Mouse (Mus musculus) hematopoietic stem cell, adult 5-6 weeks (primary cell): ENCODE results near the gene Grap2. TPM values are rescaled to one million over a fixed set of nuclear protein-coding genes. Genes with fewer than 3 reads are reported as not detected.

Experiments used
- ATAC-seq, 2 experiments: fragments of 125-278 bp in 1 of 2; replicated peaks in 1 of 2; 2 replicates each; pipeline ENCODE4 v1.8.0; 2016 to 2017; ENCODE audit warnings: inconsistent platforms in 2 of 2, mild to moderate bottlenecking in 2 of 2, moderate number of reproducible peaks in 2 of 2, low read depth in 1 of 2, moderate TSS enrichment in 1 of 2; ENCODE audit not compliant: low FRiP score in 2 of 2, poor library complexity in 2 of 2, severe bottlenecking in 2 of 2, insufficient read depth in 1 of 2, low TSS enrichment in 1 of 2
- total RNA-seq: library from RNA; stranded (forward); fragments of 172-1452, 232-1000 nt; gene quantifications from 2 replicates; pipeline ENCODE4 v1.2.3, GENCODE M21; 2017

The Grap2 gene
- total RNA-seq, 1 experiment from 2014 or later: 2.9 TPM

- ATAC-seq: no peak
Measured at GRCm38 (mm10) chr15:80684786-80685602, 112.6 kb downstream of the Grap2 start.

DNA sequence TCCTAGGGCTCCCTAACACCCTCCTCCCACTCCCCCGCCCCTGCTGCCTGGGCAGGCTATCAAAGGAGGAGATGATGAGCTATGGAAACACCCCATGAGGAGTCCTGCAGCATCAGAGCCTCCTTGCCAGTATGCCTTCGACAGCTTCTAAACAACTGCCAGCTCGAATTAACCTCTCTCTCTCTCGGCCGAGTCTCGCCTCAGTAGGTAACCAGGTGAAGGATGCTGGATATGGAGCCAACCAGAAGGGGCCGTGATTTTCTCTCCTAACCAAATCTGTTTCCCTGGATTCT lies 113.2 kb downstream of the Grap2 start:
- no peak for ATAC-seq

DNA sequence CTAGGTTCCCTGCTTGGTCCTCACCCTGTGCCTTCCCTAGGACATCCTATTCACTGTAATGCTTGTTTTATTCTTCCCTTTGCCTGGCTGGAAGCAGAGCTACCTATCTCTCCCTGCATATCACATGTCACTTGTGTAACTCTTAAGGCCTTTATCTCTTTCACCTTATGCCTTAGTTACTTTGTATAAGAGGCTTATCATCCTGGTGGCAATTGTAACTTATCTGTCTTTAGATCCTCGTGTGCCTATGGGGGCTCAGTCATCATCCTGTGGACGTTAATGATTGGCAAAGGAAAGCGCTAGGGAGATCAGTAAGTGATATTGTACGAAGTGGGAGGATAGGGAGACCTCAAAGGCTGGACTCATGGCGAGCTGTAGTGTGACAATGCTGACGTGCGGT lies 116.1 kb downstream of the Grap2 start:
- ATAC-seq: no peak

GRCm38 (mm10) chr15:80693492-80693891 lies 121.1 kb downstream of the Grap2 start:
- no peak for ATAC-seq

- ATAC-seq: peak in 1 of 2 experiments; percentile 50; a peak in 1 of 4 replicates
Measured at GRCm38 (mm10) chr15:80694125-80694910, 121.9 kb downstream of the Grap2 start.

DNA sequence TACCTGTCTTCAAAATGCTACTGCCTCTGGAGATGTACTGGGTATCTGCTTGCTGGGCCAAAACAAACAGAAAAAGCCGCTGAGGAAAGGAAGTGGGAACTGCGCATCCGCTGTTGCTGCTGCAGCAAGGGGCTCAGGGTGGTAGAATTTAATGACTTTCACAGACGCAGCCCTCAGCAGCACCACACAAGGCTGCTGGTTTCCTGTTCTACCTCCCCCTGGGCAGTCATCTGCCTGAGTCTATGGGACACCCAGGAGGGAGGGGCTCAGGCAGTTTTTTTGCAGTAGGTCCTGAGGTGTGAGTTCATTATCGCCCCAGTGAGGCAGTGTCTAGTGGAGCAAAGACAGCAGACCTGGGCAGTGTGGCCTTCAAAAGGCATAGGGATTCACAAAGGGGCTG lies 125.2 kb downstream of the Grap2 start:
- ATAC-seq: peak; percentile 68 to 76

- no peak for ATAC-seq
Measured at GRCm38 (mm10) chr15:80701481-80702257, 129.3 kb downstream of the Grap2 start.

Other genes with a start within 250 kb of the Grap2 start
- gene Enthd1, start 7.4 kb upstream of the Grap2 start, total RNA-seq: not detected in 2 replicates
- gene Fam83f, start 99.3 kb downstream of the Grap2 start, total RNA-seq: 0.25 TPM in 1 of 2 replicates, not detected in the other
- gene Tnrc6b, start 138.7 kb downstream of the Grap2 start, total RNA-seq: 40.9 and 43.5 TPM in 2 replicates